In the genomic region with DNA sequence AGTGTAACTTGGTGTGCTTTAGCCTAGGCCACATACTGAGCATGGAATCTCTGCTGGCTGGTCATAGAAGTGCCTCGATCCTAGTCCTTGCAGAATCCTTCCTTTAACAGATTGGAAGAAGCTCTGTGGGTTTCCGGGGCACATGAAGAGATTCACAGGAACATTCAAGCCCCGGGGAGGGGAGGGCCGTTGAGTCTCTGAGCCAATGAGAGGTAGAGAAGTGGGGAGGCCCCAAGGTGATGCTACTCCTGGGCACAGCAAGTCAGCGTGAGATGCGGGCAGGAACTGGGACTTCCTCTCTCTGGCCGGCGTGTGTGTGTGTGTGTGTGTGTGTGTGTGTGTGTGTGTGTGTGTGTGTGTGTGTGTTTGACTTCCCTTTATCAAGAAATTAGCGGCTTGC, we compare ENCODE assay signal across 10 mouse cellular contexts. TPM values are rescaled to one million over a fixed set of nuclear protein-coding genes. Genes with fewer than 3 reads are reported as not detected.
DNase-seq lines count a peak whose midpoint lies in the region; ATAC-seq lines count a peak whose summit lies in the region.
"Had no signal": no experiment of that assay in that cellular context is flagged by ENCODE, and none has a peak within 500 bp of the region (broad histone marks: within the 10 kb centered on the region; RNA-seq: fewer than 3 reads in every experiment).

No protein-coding gene starts in this region.

- DNase-seq in left cerebral cortex, postnatal 14 days (ENCODE audit: low spot score in 2 of 2): peak; percentile 18 to 34
- DNase-seq in left cerebral cortex, postnatal 25 days (ENCODE audit: low spot score in 2 of 2): no peak
- peak; percentile 90 for DNase-seq in thymus, postnatal 14 days
- no peak for DNase-seq in cerebellum, adult 8-10 months
- DNase-seq in adrenal gland, postnatal 25 days: no peak
- DNase-seq: adrenal gland, adult 8-10 months had no signal

- no peaks in the 10 kb centered on the region for H3K9me3 ChIP-seq in hindbrain, embryonic 13.5 days
- H3K9me3 ChIP-seq: midbrain, embryonic 13.5 days had no signal

- no peak overlapping the region for H3K4me3 ChIP-seq in brown adipose tissue, adult 24 weeks (ENCODE audit: insufficient read depth, low read depth, low read length)
- no peak overlapping the region for H3K4me3 ChIP-seq in hindbrain, embryonic 13.5 days
- H3K4me3 ChIP-seq: midbrain, embryonic 13.5 days had no signal

- no peaks in the 10 kb centered on the region for H3K36me3 ChIP-seq in hindbrain, embryonic 13.5 days
- H3K36me3 ChIP-seq: midbrain, embryonic 13.5 days had no signal

- WGBS in hindbrain, embryonic 13.5 days: 71% methylated on average over 8 of the region's 9 CpGs

- no peak overlapping the region for H3K4me2 ChIP-seq in hindbrain, embryonic 13.5 days
- H3K4me2 ChIP-seq: midbrain, embryonic 13.5 days had no signal

- ATAC-seq in megakaryocyte, adult 5-6 weeks (ENCODE audit: poor library complexity, severe bottlenecking): peak; percentile 94
- ATAC-seq in hindbrain, embryonic 13.5 days (ENCODE audit: low FRiP score): no peak
- ATAC-seq: midbrain, embryonic 13.5 days had no signal

- H3K27me3 ChIP-seq in hindbrain, embryonic 13.5 days: no peaks in the 10 kb centered on the region
- H3K27me3 ChIP-seq: midbrain, embryonic 13.5 days had no signal

- H3K27ac ChIP-seq in brown adipose tissue, adult 24 weeks (replicated peaks; ENCODE audit: low read depth, low read length): 0 out of 2 replicates have a peak overlapping the region, but pooled peaks have one; percentile 16
- no peak overlapping the region for H3K27ac ChIP-seq in hindbrain, embryonic 13.5 days
- H3K27ac ChIP-seq: midbrain, embryonic 13.5 days had no signal

- H3K9ac ChIP-seq in hindbrain, embryonic 13.5 days: no peak overlapping the region
- H3K9ac ChIP-seq: midbrain, embryonic 13.5 days had no signal

- H3K4me1 ChIP-seq in brown adipose tissue, adult 24 weeks (ENCODE audit: control insufficient read depth, insufficient read depth, insufficient read length, low read length): no peaks in the 10 kb centered on the region
- 0 out of 2 replicates have a peak, but pooled peaks cover 4% of the 10 kb centered on the region for H3K4me1 ChIP-seq in hindbrain, embryonic 13.5 days (replicated peaks)

- intact Hi-C loops in left cerebral cortex, postnatal 14 days (cut with DNase I): no loop called here
- intact Hi-C loops in left cerebral cortex, postnatal 25 days (cut with DNase I): no loop called here

RNA-seq across cellular contexts. Expression of gene B4galt5, which starts 19.3 kb away (rescaled TPM):
- 10 to 100 TPM; 63.0 to 64.9 TPM for total RNA-seq in left cerebral cortex, postnatal 14 days (2021)
- total RNA-seq in left cerebral cortex, postnatal 25 days (2021): 10 to 100 TPM; 56.4 to 57.8 TPM
- polyA plus RNA-seq in brown adipose tissue, adult 24 weeks (2012; ENCODE audit: insufficient read depth, insufficient read length, missing spikeins): 3.8 and 6.7 TPM in 2 replicates
- total RNA-seq in megakaryocyte, adult 5-6 weeks (2015): 62.5 and 80.6 TPM in 2 replicates
- total RNA-seq in megakaryocyte, adult 5-6 weeks (2017): 52.4 and 67.3 TPM in 2 replicates
- polyA plus RNA-seq in hindbrain, embryonic 13.5 days (2015; fragmentation: Nextera tagmentation; extraction: Ambion mirVana): 12.3 and 12.5 TPM in 2 replicates
- total RNA-seq in adrenal gland, postnatal 25 days (2021): 72.9 and 78.8 TPM in 2 replicates

RNA-seq across cellular contexts. Expression of gene Slc9a8, which starts 53.2 kb away (rescaled TPM):
- 10 to 100 TPM; 31.2 to 32.9 TPM for total RNA-seq in left cerebral cortex, postnatal 14 days (2021)
- 10 to 100 TPM; 24.7 to 31.0 TPM for total RNA-seq in left cerebral cortex, postnatal 25 days (2021)
- polyA plus RNA-seq in brown adipose tissue, adult 24 weeks (2012; ENCODE audit: insufficient read depth, insufficient read length, missing spikeins): 9.0 and 13.5 TPM in 2 replicates
- 19.1 and 27.9 TPM in 2 replicates for total RNA-seq in megakaryocyte, adult 5-6 weeks (2015)
- 17.2 and 24.7 TPM in 2 replicates for total RNA-seq in megakaryocyte, adult 5-6 weeks (2017)
- polyA plus RNA-seq in hindbrain, embryonic 13.5 days (2015; fragmentation: Nextera tagmentation; extraction: Ambion mirVana): 21.2 and 22.7 TPM in 2 replicates
- 42.1 and 51.9 TPM in 2 replicates for total RNA-seq in adrenal gland, postnatal 25 days (2021)

Comparison
In these comparisons a context has a peak if more than half of its experiments do, and no peak if none do; other contexts are left out.
1. DNase-seq: peak in left cerebral cortex, postnatal 14 days (2 of 2) and thymus, postnatal 14 days (single experiment); none in left cerebral cortex, postnatal 25 days (0 of 2), cerebellum, adult 8-10 months (single experiment) and adrenal gland, postnatal 25 days (single experiment).